Comparison of ENCODE assay signal across 22 mouse cellular contexts in the genomic region with DNA sequence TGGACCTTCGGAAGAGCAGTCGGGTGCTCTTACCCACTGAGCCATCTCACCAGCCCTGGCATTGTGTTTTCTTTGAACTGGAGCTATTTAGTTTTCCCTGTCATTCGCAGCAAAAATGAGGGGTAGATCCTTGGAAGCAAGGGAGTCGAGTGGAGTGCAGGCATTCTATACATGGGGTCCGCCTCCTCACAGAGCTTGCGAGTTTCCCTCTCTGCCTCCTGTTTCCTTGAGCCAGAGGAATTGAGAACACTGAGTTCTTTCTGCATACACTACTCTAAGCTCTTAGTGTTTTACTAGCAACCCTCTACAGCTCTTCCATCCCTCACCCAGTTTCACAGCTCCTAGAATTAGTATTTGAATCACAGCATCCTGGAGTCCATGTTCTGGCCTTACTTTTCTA. TPM values are rescaled to one million over a fixed set of nuclear protein-coding genes. Genes with fewer than 3 reads are reported as not detected.
DNase-seq lines count a peak whose midpoint lies in the region; ATAC-seq lines count a peak whose summit lies in the region.
"Had no signal": no experiment of that assay in that cellular context is flagged by ENCODE, and none has a peak within 500 bp of the region (broad histone marks: within the 10 kb centered on the region; RNA-seq: fewer than 3 reads in every experiment).

No protein-coding gene starts in this region.

- intact Hi-C loops in left cerebral cortex, postnatal 14 days (cut with DNase I) = no loop called here

- DNase-seq in frontal cortex, postnatal 14 days (ENCODE audit: low spot score in 2 of 2) = no peak
- peak; percentile 11 for DNase-seq in heart, adult 11 months
- no peak for DNase-seq in heart, postnatal 4 days
- DNase-seq in left cerebral cortex, postnatal 14 days (ENCODE audit: low spot score in 2 of 2) = peak; percentile 14 to 32
- no peak for DNase-seq in left cerebral cortex, adult 18-20 months (ENCODE audit: low spot score in 2 of 2)
- DNase-seq: adrenal gland, adult 8-10 months; adrenal gland, postnatal 25 days; cerebellum, adult 18-20 months; cerebellum, adult 9-10 months; cerebellum, postnatal 14 days; gastrocnemius, postnatal 10 days; gastrocnemius, postnatal 36 days had no signal

- ATAC-seq in frontal cortex, adult (ENCODE audit: low TSS enrichment) = peak; percentile 99
- ATAC-seq: activated CD4-positive, CD25-positive, alpha-beta regulatory T cell, adult 4 months; forebrain, embryonic 16.5 days; hindbrain, embryonic 16.5 days; intestine, embryonic 15.5 days had no signal

RNA-seq across cellular contexts. Expression of a gene that starts 2.0 kb away (rescaled TPM):
- total RNA-seq in heart, postnatal 4 days (2021) = 1 to 10 TPM; 1.4 to 1.6 TPM
- total RNA-seq in left cerebral cortex, postnatal 14 days (2021) = 1 to 10 TPM; 1.9 to 2.7 TPM
- 1 to 10 TPM; 2.4 to 2.9 TPM for total RNA-seq in left cerebral cortex, adult 18-20 months (2021)

RNA-seq across cellular contexts. Expression of a gene that starts 39.5 kb away (rescaled TPM):
- not detected for total RNA-seq in heart, postnatal 4 days (2021)
- total RNA-seq in left cerebral cortex, postnatal 14 days (2021) = not detected
- not detected for total RNA-seq in left cerebral cortex, adult 18-20 months (2021)
- total RNA-seq: adrenal gland, adult 8-10 months; adrenal gland, postnatal 25 days; gastrocnemius, adult 18-20 months; gastrocnemius, postnatal 10 days; gastrocnemius, postnatal 36 days; granulocyte monocyte progenitor cell, adult 5-6 weeks; heart, adult 8-10 months; heart, postnatal 25 days had no signal

RNA-seq across cellular contexts. Expression of a gene that starts 53.8 kb away (rescaled TPM):
- not detected for total RNA-seq in heart, postnatal 4 days (2021)
- total RNA-seq in left cerebral cortex, postnatal 14 days (2021) = not detected
- total RNA-seq in left cerebral cortex, adult 18-20 months (2021) = not detected
- total RNA-seq: gastrocnemius, postnatal 36 days had no signal

RNA-seq across cellular contexts. Expression of a gene that starts 55.3 kb away (rescaled TPM):
- total RNA-seq in heart, postnatal 4 days (2021) = under 1 TPM; 0.29 to 0.57 TPM
- total RNA-seq in left cerebral cortex, postnatal 14 days (2021) = 10 to 100 TPM; 11.6 to 14.4 TPM
- total RNA-seq in left cerebral cortex, adult 18-20 months (2021) = 1 to 10 TPM; 7.6 to 8.2 TPM
- total RNA-seq: ES-E14 had no signal

Comparison
In these comparisons a context has a peak if more than half of its experiments do, and no peak if none do; other contexts are left out.
1. DNase-seq: peak in heart, adult 11 months (single experiment) and left cerebral cortex, postnatal 14 days (2 of 2); none in frontal cortex, postnatal 14 days (0 of 2), heart, postnatal 4 days (single experiment) and left cerebral cortex, adult 18-20 months (0 of 2).